ENCODE assay signal across 23 mouse cellular contexts in the genomic region with DNA sequence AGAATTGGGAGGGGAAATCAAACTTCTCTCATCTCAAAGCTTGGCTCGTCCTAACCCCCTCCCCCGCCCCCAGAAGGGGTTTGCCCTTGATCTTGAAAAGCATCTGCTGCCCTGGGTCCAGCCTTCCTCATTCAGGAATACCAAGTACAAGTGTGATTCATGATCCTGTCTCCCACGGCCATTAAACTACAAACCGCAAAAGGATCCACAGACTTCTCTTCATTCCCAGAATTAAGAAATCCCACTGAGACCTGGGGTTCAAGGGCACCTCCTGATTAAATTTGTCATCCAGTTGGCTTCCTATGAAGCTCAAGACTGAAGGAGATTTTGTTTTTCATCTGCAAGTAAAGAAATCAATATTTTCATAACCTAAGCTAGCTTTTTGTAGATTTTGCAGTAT.
"Had no signal": no experiment of that assay in that cellular context is flagged by ENCODE, and none has a peak within 500 bp of the region (broad histone marks: within the 10 kb centered on the region; RNA-seq: fewer than 3 reads in every experiment).

No protein-coding gene starts in this region.

- H3K27me3 ChIP-seq: heart, embryonic 15.5 days; hindbrain, embryonic 15.5 days; limb, embryonic 15.5 days had no signal

- H3K36me3 ChIP-seq: heart, embryonic 13.5 days; heart, embryonic 15.5 days; hindbrain, embryonic 13.5 days; hindbrain, embryonic 15.5 days; limb, embryonic 13.5 days; limb, embryonic 15.5 days; liver, embryonic 12.5 days had no signal

- H3K4me3 ChIP-seq: heart, embryonic 13.5 days; heart, embryonic 15.5 days; hindbrain, embryonic 13.5 days; hindbrain, embryonic 15.5 days; limb, embryonic 13.5 days; limb, embryonic 15.5 days; liver, embryonic 12.5 days had no signal

- H3K4me2 ChIP-seq: heart, embryonic 11.5 days; heart, embryonic 13.5 days; heart, embryonic 15.5 days; hindbrain, embryonic 13.5 days; hindbrain, embryonic 15.5 days; limb, embryonic 13.5 days; limb, embryonic 15.5 days; liver, embryonic 12.5 days had no signal

- H3K27ac ChIP-seq: heart, embryonic 13.5 days; heart, embryonic 15.5 days; hindbrain, embryonic 13.5 days; hindbrain, embryonic 15.5 days; hindbrain, postnatal 0 days; limb, embryonic 13.5 days; limb, embryonic 15.5 days; liver, embryonic 12.5 days; liver, embryonic 14.5 days had no signal

- ATAC-seq: hindbrain, postnatal 0 days; intestine, embryonic 16.5 days; liver, embryonic 12.5 days had no signal

- H3K9ac ChIP-seq: heart, embryonic 13.5 days; heart, embryonic 15.5 days; hindbrain, embryonic 13.5 days; hindbrain, embryonic 15.5 days; limb, embryonic 13.5 days; limb, embryonic 15.5 days; liver, embryonic 12.5 days; liver, embryonic 14.5 days had no signal

- DNase-seq: gastrocnemius, postnatal 14 days; gastrocnemius, postnatal 36 days; heart, adult 18-20 months; heart, postnatal 14 days; heart, postnatal 36 days; kidney, adult 11 months; kidney, adult 2 months; kidney, postnatal 14 days; kidney, postnatal 36 days; layer of hippocampus, adult 9-11 months; layer of hippocampus, postnatal 36 days; left cerebral cortex, postnatal 4 days had no signal

- H3K9me3 ChIP-seq: heart, embryonic 13.5 days; heart, embryonic 15.5 days; hindbrain, embryonic 13.5 days; hindbrain, embryonic 15.5 days; limb, embryonic 15.5 days; liver, embryonic 12.5 days had no signal
